Mouse (Mus musculus) neural tube, embryonic 14.5 days (tissue): Measurements from ENCODE around the gene Atxn7l3b. TPM values are rescaled to one million over a fixed set of nuclear protein-coding genes. Genes with fewer than 3 reads are reported as not detected.

Experiments used
- ATAC-seq: fragments of 200-750 bp; cut with Nextera tagmentation; 2 replicates; pipeline ENCODE4 v1.8.0; 2017; ENCODE audit warnings: low read depth, mild to moderate bottlenecking, moderate TSS enrichment, moderate library complexity
- H3K27ac ChIP-seq: fragments of 300-500 bp; sonication (generic); 2 replicates; pipeline ENCODE4 v1.5.1; 2014; ENCODE audit warnings: low read depth, mild to moderate bottlenecking, control low read depth, low read length, moderate library complexity, mixed read lengths
- H3K27me3 ChIP-seq: fragments of 300-500 bp; sonication (generic); 2 replicates; pipeline ENCODE4 v1.6.1; 2014; ENCODE audit warnings: low read length; ENCODE audit not compliant: control insufficient read depth, insufficient read depth
- H3K36me3 ChIP-seq: fragments of 300-500 bp; sonication (generic); 2 replicates; pipeline ENCODE4 v1.6.1; 2014; ENCODE audit warnings: low read length, mixed read lengths; ENCODE audit not compliant: control insufficient read depth, insufficient read depth
- H3K4me1 ChIP-seq: fragments of 300-500 bp; sonication (generic); 2 replicates; pipeline ENCODE4 v1.6.1; 2014; ENCODE audit warnings: low read length; ENCODE audit not compliant: control insufficient read depth, insufficient read depth
- H3K4me2 ChIP-seq: fragments of 300-500 bp; sonication (generic); 2 replicates; pipeline ENCODE4 v1.6.1; 2014; ENCODE audit warnings: mild to moderate bottlenecking, low read depth, low read length, control low read depth
- H3K4me3 ChIP-seq: fragments of 300-500 bp; sonication (generic); 2 replicates; pipeline ENCODE4 v1.5.1; 2014; ENCODE audit warnings: low read depth, low read length, control low read depth, mixed read lengths
- H3K9ac ChIP-seq: fragments of 300-500 bp; sonication (generic); replicated peaks from 2 replicates; pipeline ENCODE4 v1.6.1; 2014; ENCODE audit warnings: low read depth, mild to moderate bottlenecking, control low read depth, low read length, mixed read lengths
- H3K9me3 ChIP-seq: fragments of 300-500 bp; sonication (generic); 2 replicates; pipeline ENCODE4 v1.6.1; 2016; ENCODE audit warnings: low read length; ENCODE audit not compliant: control insufficient read depth
- WGBS: fragments of 180-500 bp; shearing (Covaris S2); extraction: QIAGEN DNeasy Blood & Tissue Kit; methylation state at CpG from one replicate; pipeline ENCODE4 v1.1.7; 2014; 5-methylcytosine and 5-hydroxymethylcytosine counted together
- polyA plus RNA-seq: library from polyadenylated mRNA; unstranded; fragments of >200 nt; fragmentation: Nextera tagmentation; extraction: Ambion mirVana; gene quantifications from 2 replicates; pipeline ENCODE4 v1.2.1, GENCODE M21; 2014

Atxn7l3b gene
- polyA plus RNA-seq, 1 experiment from 2014 or later = 330 TPM

DNA sequence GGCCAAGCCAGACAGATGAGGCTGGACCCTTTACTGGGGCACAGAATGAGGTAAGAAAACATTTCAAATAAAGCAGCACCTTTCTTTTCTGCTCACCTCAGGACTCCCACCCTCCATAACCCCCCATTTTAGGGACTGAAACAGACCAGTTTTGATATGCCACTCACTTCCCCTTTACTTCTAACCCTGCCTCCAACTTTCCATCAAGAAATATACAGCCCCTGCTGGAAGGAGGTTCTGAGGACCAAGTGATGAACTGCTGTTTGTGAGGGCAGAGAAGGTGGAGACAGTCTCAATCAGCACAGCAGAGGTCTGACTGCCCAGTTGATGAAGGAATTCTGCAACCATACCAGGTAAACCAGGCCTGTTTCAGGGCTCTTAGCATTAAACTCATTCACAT is 1.8 kb downstream of the Atxn7l3b start:
- Histone ChIP-seq H3K36me3 (peaks cover 10% of the 10 kb centered on the region), H3K27ac (no peak overlapping the region), H3K27me3 (no peaks in the 10 kb centered on the region), H3K9me3 (no peaks in the 10 kb centered on the region), H3K4me3 (peak overlapping the region; percentile 88), H3K4me1 (peaks cover 26% of the 10 kb centered on the region), H3K9ac (no peak overlapping the region), H3K4me2 (peak overlapping the region; percentile 75)
- ATAC-seq = no peak

DNA sequence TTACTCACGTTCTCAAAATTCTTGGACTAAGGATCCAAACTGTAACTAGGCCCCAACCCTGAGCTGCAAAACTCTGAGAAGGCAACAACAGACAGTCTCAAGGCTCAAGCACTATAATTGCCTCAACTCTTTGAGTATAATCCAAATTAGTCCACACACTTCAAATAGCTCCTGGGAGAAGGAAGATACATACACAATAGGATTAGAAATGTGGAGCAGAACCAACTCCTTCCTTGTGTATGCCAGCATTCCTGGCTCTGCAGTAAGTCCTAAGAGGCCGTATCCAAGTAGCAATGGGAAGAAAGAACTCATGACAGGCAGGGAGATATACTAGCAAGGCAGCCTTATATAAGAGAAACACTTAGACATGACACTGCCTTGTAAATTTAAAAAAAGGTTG is 2.5 kb downstream of the Atxn7l3b start:
- H3K9me3 ChIP-seq = no peaks in the 10 kb centered on the region
- H3K4me2 ChIP-seq = peak overlapping the region; percentile 75
- H3K27ac ChIP-seq = no peak overlapping the region
- no peaks in the 10 kb centered on the region for H3K27me3 ChIP-seq
- H3K9ac ChIP-seq = no peak overlapping the region
- WGBS = 72% methylated on average over 2 of the region's 2 CpGs
- peak overlapping the region; percentile 88; the same call in 1 of the 2 replicates for H3K4me3 ChIP-seq
- H3K36me3 ChIP-seq = peaks cover 10% of the 10 kb centered on the region
- peaks cover 26% of the 10 kb centered on the region for H3K4me1 ChIP-seq
- ATAC-seq = no peak

GRCm38 (mm10) chr10:112916575-112917190 is 12.1 kb downstream of the Atxn7l3b start:
- Histone ChIP-seq H3K4me3 (no peak overlapping the region), H3K36me3 (no peaks in the 10 kb centered on the region), H3K4me1 (no peaks in the 10 kb centered on the region), H3K27ac (no peak overlapping the region), H3K4me2 (no peak overlapping the region), H3K27me3 (no peaks in the 10 kb centered on the region), H3K9me3 (no peaks in the 10 kb centered on the region), H3K9ac (no peak overlapping the region)
- 80% methylated on average over 5 of the region's 5 CpGs for WGBS
- ATAC-seq = no peak

DNA sequence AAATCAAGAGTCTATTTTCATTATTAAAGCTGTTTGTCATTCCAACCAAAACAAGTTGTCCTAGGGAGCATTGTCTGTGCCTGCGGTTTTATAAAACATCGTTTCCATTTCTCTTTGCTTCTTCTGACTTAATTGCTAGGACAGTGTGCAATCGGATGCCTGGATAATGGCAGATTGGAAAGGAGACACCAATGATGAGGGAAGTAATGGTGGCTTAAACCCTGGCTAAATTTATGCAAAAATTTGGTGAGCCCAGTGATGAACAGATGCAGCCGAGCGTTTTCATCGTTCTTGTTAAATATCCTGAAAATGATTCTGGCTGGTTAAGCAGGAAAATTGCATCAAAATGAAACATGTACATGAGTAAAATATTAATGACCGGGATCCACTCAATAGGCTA is 28.6 kb downstream of the Atxn7l3b start:
- 0 out of 2 replicates have a peak, but pooled peaks have one; percentile 6 for ATAC-seq

DNA sequence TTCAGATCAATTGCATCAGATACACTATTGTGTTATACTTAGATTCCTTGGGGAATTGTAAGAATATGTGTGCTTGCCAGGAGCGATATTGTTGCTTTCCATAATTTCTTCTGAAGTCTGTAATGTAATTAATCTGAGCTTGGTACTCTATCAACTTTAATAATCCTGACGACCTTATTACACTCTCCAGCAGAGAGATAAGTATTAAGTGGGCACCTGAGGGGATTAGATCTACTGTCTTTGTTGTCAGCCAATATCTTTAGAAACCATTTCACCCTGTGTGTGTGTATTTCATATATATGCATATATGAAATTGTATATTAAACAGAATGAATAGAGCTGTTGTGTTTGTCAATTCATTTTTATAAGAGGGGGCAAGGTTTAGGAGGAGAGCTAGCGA is 29.0 kb downstream of the Atxn7l3b start:
- no peaks in the 10 kb centered on the region for H3K36me3 ChIP-seq
- ATAC-seq = peak; percentile 61; the same call in 1 of the 2 replicates
- H3K9ac ChIP-seq = no peak overlapping the region
- H3K4me2 ChIP-seq = no peak overlapping the region
- H3K27ac ChIP-seq = no peak overlapping the region
- WGBS = 48% methylated on average over 3 of the region's 3 CpGs
- H3K4me1 ChIP-seq = no peaks in the 10 kb centered on the region
- no peaks in the 10 kb centered on the region for H3K9me3 ChIP-seq
- H3K4me3 ChIP-seq = no peak overlapping the region
- no peaks in the 10 kb centered on the region for H3K27me3 ChIP-seq

More for the DNA sequence above, 28.6 kb downstream of the Atxn7l3b start:
- H3K4me2 ChIP-seq = no peak overlapping the region
- H3K4me3 ChIP-seq = no peak overlapping the region
- H3K27ac ChIP-seq = 0 out of 2 replicates have a peak overlapping the region, but pooled peaks have one; percentile 3
- WGBS = 50% methylated on average over 7 of the region's 7 CpGs
- H3K27me3 ChIP-seq = no peaks in the 10 kb centered on the region
- no peaks in the 10 kb centered on the region for H3K4me1 ChIP-seq
- H3K9ac ChIP-seq = no peak overlapping the region
- H3K36me3 ChIP-seq = no peaks in the 10 kb centered on the region
- H3K9me3 ChIP-seq = no peaks in the 10 kb centered on the region

DNA sequence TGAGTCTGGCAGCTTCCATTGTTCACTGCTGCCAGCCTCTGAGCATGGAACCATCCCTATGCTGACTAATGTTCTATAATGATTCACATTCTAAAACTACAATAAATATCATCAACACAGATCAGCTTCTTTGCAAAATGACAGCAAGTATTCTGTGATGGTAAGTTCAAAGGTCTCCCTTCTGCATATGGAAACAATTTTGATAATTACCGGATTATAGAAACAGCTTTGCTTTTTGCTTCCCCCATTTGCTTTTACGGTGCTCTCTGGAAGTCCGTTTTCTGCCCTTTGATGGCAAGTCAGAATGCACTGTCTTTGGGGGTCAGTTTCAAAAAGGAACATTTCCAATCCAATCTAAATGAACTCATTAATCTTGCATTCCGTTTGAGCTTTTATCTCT is 32.2 kb downstream of the Atxn7l3b start:
- Histone ChIP-seq H3K4me3 (no peak overlapping the region), H3K36me3 (no peaks in the 10 kb centered on the region), H3K9me3 (no peaks in the 10 kb centered on the region), H3K4me2 (no peak overlapping the region), H3K9ac (no peak overlapping the region), H3K4me1 (no peaks in the 10 kb centered on the region), H3K27ac (no peak overlapping the region), H3K27me3 (no peaks in the 10 kb centered on the region)
- ATAC-seq = peak; percentile 38; the same call in 1 of the 2 replicates
- WGBS = 32% methylated on average over 4 of the region's 4 CpGs

GRCm38 (mm10) chr10:112893622-112894252 is 35.1 kb downstream of the Atxn7l3b start:
- no peaks in the 10 kb centered on the region for H3K36me3 ChIP-seq
- H3K9ac ChIP-seq = no peak overlapping the region
- H3K27ac ChIP-seq = no peak overlapping the region
- no peaks in the 10 kb centered on the region for H3K9me3 ChIP-seq
- no peak overlapping the region for H3K4me3 ChIP-seq
- H3K4me2 ChIP-seq = no peak overlapping the region
- no peaks in the 10 kb centered on the region for H3K4me1 ChIP-seq
- 92% methylated on average over 10 of the region's 10 CpGs for WGBS
- no peak for ATAC-seq
- no peaks in the 10 kb centered on the region for H3K27me3 ChIP-seq

GRCm38 (mm10) chr10:112884064-112884463 is 44.7 kb downstream of the Atxn7l3b start:
- Histone ChIP-seq H3K36me3 (no peaks in the 10 kb centered on the region), H3K27me3 (no peaks in the 10 kb centered on the region), H3K27ac (no peak overlapping the region), H3K9me3 (no peaks in the 10 kb centered on the region), H3K4me1 (no peaks in the 10 kb centered on the region), H3K4me2 (peak overlapping the region; percentile 2; the same call in 1 of the 2 replicates), H3K4me3 (no peak overlapping the region), H3K9ac (no peak overlapping the region)
- ATAC-seq = 0 out of 2 replicates have a peak, but pooled peaks have one; percentile 11
- 54% methylated on average over 9 of the region's 9 CpGs for WGBS

GRCm38 (mm10) chr10:112883688-112884004 is 45.2 kb downstream of the Atxn7l3b start:
- Histone ChIP-seq H3K4me1 (no peaks in the 10 kb centered on the region), H3K36me3 (no peaks in the 10 kb centered on the region), H3K9ac (no peak overlapping the region), H3K4me2 (peak overlapping the region; percentile 2; the same call in 1 of the 2 replicates), H3K4me3 (no peak overlapping the region), H3K27ac (no peak overlapping the region), H3K27me3 (no peaks in the 10 kb centered on the region), H3K9me3 (no peaks in the 10 kb centered on the region)
- 37% methylated on average over 3 of the region's 3 CpGs for WGBS
- peak; percentile 21; the same call in 1 of the 2 replicates for ATAC-seq
